In the genomic region with DNA sequence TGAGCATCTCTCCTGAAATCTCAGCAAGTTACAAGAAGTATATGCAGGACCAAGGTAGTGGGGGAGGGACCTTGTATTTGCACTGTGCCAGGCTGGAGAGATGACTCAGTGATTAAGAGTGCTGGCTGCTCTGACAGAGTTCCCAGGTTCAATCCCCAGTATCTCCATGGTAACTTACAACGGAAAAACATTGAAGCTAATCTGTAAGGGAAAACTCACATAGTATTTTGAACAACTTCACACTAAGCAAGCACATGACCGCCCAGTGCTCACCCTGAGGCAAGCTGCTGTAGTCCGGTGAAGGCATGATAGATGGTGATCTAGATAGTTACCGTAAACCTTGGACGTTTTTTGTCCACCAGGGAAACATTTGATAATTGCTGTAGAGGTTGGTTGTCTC, we compare ENCODE assay signal across 28 mouse cellular contexts.
"Had no signal": no experiment of that assay in that cellular context is flagged by ENCODE, and none has a peak within 500 bp of the region (broad histone marks: within the 10 kb centered on the region; RNA-seq: fewer than 3 reads in every experiment).

No protein-coding gene starts in this region.

- H3K4me3 ChIP-seq: gastrocnemius, adult 2 months; heart, adult 2 months; heart, embryonic 10.5 days; heart, embryonic 12.5 days; hindbrain, embryonic 10.5 days; hindbrain, embryonic 12.5 days; kidney, embryonic 15.5 days; layer of hippocampus, adult 2 months; left cerebral cortex, adult 2 months; limb, embryonic 10.5 days; limb, embryonic 12.5 days; liver, embryonic 13.5 days; liver, embryonic 15.5 days had no signal

- H3K36me3 ChIP-seq: heart, embryonic 10.5 days; heart, embryonic 12.5 days; hindbrain, embryonic 10.5 days; hindbrain, embryonic 12.5 days; kidney, embryonic 15.5 days; limb, embryonic 10.5 days; limb, embryonic 12.5 days; liver, embryonic 13.5 days; liver, embryonic 15.5 days had no signal

- H3K27ac ChIP-seq: gastrocnemius, adult 2 months; heart, adult 2 months; heart, embryonic 10.5 days; hindbrain, embryonic 10.5 days; hindbrain, embryonic 12.5 days; hindbrain, embryonic 14.5 days; kidney, embryonic 15.5 days; layer of hippocampus, adult 2 months; left cerebral cortex, adult 2 months; limb, embryonic 10.5 days; limb, embryonic 12.5 days; liver, embryonic 13.5 days; liver, embryonic 15.5 days had no signal

- H3K4me2 ChIP-seq: heart, embryonic 12.5 days; hindbrain, embryonic 12.5 days; hindbrain, embryonic 14.5 days; kidney, embryonic 15.5 days; limb, embryonic 12.5 days; liver, embryonic 11.5 days; liver, embryonic 13.5 days; liver, embryonic 15.5 days had no signal

- H3K9me3 ChIP-seq: heart, embryonic 10.5 days; heart, embryonic 12.5 days; hindbrain, embryonic 10.5 days; hindbrain, embryonic 12.5 days; kidney, embryonic 15.5 days; limb, embryonic 10.5 days; limb, embryonic 12.5 days; liver, embryonic 13.5 days; liver, embryonic 15.5 days had no signal

- H3K9ac ChIP-seq: heart, embryonic 12.5 days; hindbrain, embryonic 12.5 days; hindbrain, embryonic 14.5 days; kidney, embryonic 15.5 days; limb, embryonic 12.5 days; liver, embryonic 13.5 days; liver, embryonic 15.5 days had no signal

- DNase-seq: gastrocnemius, adult 2 months; gastrocnemius, postnatal 10 days; gastrocnemius, postnatal 25 days; heart, adult 2 months; heart, postnatal 10 days; heart, postnatal 4 days; kidney, adult 2 months; kidney, adult 9 months; kidney, postnatal 10 days; kidney, postnatal 25 days; kidney, postnatal 4 days; liver; liver, embryonic 13.5 days had no signal

- H3K27me3 ChIP-seq: hindbrain, embryonic 12.5 days; kidney, embryonic 15.5 days; limb, embryonic 12.5 days; liver, embryonic 13.5 days; liver, embryonic 15.5 days had no signal

- ATAC-seq: hindbrain, embryonic 16.5 days; inflammation-experienced regulatory T-cells, adult 6 months; intestine, embryonic 16.5 days had no signal

- H3K4me1 ChIP-seq: heart, embryonic 10.5 days; heart, embryonic 12.5 days; hindbrain, embryonic 10.5 days; hindbrain, embryonic 12.5 days; kidney, embryonic 15.5 days; limb, embryonic 12.5 days; liver, embryonic 13.5 days; liver, embryonic 15.5 days had no signal
